Mouse (Mus musculus) layer of hippocampus, postnatal 10 days (tissue): ENCODE results near the gene Sostdc1. TPM values are rescaled to one million over a fixed set of nuclear protein-coding genes. Genes with fewer than 3 reads are reported as not detected.

ENCODE experiments used
- DNase-seq, 2 experiments: peaks; one replicate each; pipeline ENCODE4 v3.0.0; 2021; ENCODE audit warnings: low spot score in 2 of 2
- total RNA-seq, 2 experiments: library from RNA; stranded (reverse); gene quantifications; 2 replicates each; pipeline ENCODE4 v1.2.3; 2021

The Sostdc1 gene
- total RNA-seq, 2 experiments from 2014 or later, result 4.6 to 11.7 TPM

DNA sequence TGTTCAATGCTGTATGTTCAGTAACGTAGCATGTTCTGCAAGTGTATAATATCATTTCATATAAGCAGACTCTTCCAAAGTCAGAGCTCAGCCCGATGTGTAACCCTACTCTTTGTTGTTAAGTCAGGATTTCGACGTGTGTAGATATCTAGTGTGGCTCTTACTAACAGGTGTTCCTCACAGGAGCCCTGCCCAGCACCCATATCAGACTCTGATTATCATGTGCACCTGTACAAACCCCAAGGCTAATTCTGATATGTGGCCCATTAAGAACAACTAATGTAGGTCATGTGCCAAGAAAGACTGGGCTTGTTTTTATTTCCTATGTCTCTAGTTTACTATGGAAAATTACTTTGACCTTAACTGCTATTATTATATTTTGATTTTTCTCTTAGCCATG is 50.1 kb downstream of the Sostdc1 start:
- DNase-seq, result no peak

Other genes starting within 250 kb of the Sostdc1 start
- gene Ankmy2, start 157.0 kb upstream of the Sostdc1 start, total RNA-seq, result 10 to 100 TPM; 53.7 to 55.5 TPM
- gene Bzw2, start 156.1 kb upstream of the Sostdc1 start, total RNA-seq, result 100 to 1,000 TPM; 140 to 147 TPM
- not detected for gene Lrrc72, start 60.7 kb upstream of the Sostdc1 start, total RNA-seq
- gene Ispd, start 67.3 kb downstream of the Sostdc1 start, total RNA-seq, result 10 to 100 TPM; 12.1 to 13.7 TPM
- gene D630036H23Rik, start 68.0 kb downstream of the Sostdc1 start, total RNA-seq, result 1 to 10 TPM; 2.4 to 2.5 TPM